8 mouse cellular contexts compared by ENCODE assay signal in the genomic region with DNA sequence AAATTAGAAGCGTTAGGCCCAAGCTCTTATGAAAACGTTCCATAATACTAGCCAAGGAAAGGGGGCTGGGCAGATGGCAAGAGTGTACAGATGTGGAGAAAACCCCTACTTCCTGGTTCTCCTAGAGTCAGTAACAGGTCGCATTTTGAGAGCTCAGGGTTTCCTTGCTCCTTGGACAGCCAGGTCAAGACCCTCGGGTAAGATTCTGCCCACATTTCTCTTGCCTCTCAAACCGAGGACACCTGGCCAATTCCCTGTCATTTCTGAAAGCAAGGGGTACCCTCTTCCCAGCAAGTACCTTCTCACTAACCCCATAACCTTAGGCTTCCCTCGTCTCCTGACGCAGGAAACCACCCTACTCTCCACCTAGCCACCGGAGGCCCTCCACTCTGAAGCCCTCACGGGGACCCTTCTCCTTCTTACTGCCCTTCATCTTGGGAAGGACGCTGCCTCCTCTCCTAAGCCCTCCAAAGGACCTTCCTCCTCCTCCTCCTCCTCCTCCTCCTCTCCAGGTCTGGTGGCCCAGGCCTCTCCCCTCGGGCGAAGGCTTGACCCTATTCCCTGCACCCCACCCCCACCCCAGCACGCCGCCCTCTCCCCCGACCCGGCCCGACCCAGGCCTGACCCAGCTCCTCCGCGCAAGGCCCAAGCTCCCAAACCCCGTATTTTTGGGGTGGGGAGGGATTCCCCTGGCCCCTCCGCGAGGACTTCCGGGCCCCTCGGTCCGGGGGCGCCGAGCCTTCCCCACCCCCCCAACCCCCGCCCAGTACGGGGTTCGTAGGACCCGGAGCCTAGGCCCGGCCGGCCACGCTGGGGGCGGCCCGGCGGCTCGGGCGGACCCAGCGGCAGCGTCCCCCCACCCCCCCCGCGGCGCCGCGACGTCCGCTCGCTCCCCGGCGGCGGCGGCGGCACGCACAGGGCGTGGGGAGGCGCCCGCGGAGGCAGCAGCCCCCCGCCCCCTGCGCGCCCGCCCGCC. TPM values are rescaled to one million over a fixed set of nuclear protein-coding genes. Genes with fewer than 3 reads are reported as not detected.
DNase-seq lines count a peak whose midpoint lies in the region; ATAC-seq lines count a peak whose summit lies in the region.

No protein-coding gene starts in this region.

- H3K36me3 ChIP-seq in neural tube, embryonic 14.5 days (ENCODE audit: control insufficient read depth, insufficient read depth, low read length), result no peaks in the 10 kb centered on the region

- peak; percentile 43 to 46 for DNase-seq in spleen, adult 18-20 months
- DNase-seq in spleen, adult 12 weeks (ENCODE audit: low spot score), result no peak
- peak; percentile 16 to 73 for DNase-seq in cerebellum, postnatal 10 days
- peak; percentile 72 for DNase-seq in gastrocnemius, postnatal 14 days
- DNase-seq in lung, adult 18-20 months, result peak; percentile 26 to 51
- peak; percentile 36 for DNase-seq in urinary bladder, postnatal 25 days (ENCODE audit: low spot score)

- no peaks in the 10 kb centered on the region for H3K9me3 ChIP-seq in neural tube, embryonic 14.5 days (ENCODE audit: control insufficient read depth, low read length)

- peak overlapping the region; percentile 98 for H3K9ac ChIP-seq in neural tube, embryonic 14.5 days (replicated peaks; ENCODE audit: low read depth, low read length)

- H3K4me2 ChIP-seq in neural tube, embryonic 14.5 days (ENCODE audit: low read depth, low read length), result peak overlapping the region; percentile 86

- peak overlapping the region; percentile 81 for H3K4me3 ChIP-seq in neural tube, embryonic 14.5 days (ENCODE audit: low read depth, low read length)

- 5% methylated on average over 27 of the region's 64 CpGs for WGBS in neural tube, embryonic 14.5 days

- H3K4me1 ChIP-seq in neural tube, embryonic 14.5 days (ENCODE audit: control insufficient read depth, insufficient read depth, low read length), result peaks cover 8% of the 10 kb centered on the region

- ATAC-seq in inflammation-experienced regulatory T-cells, adult 6 months, result peak; percentile 56
- ATAC-seq in neural tube, embryonic 14.5 days (ENCODE audit: low read depth), result peak; percentile 62; the same call in 1 of the 2 replicates

- H3K27ac ChIP-seq in neural tube, embryonic 14.5 days (ENCODE audit: low read depth, low read length), result peak overlapping the region; percentile 87

- intact Hi-C loops in gastrocnemius, postnatal 14 days (cut with DNase I; ENCODE audit: low total_unique reads), result no loop called here

- no peaks in the 10 kb centered on the region for H3K27me3 ChIP-seq in neural tube, embryonic 14.5 days (ENCODE audit: control insufficient read depth, insufficient read depth, low read length)

RNA-seq across cellular contexts. Expression of a gene that starts 0.7 kb away (rescaled TPM):
- total RNA-seq in gastrocnemius, postnatal 14 days (2021), result 1 to 10 TPM; 9.4 to 9.9 TPM
- polyA plus RNA-seq in inflammation-experienced regulatory T-cells, adult 6 months (2017; shearing (Covaris generic)), result 10 to 100 TPM; 13.0 to 17.0 (median 13.1) TPM
- polyA plus RNA-seq in neural tube, embryonic 14.5 days (2014; fragmentation: Nextera tagmentation; extraction: Ambion mirVana), result 38.1 and 38.3 TPM in 2 replicates

RNA-seq across cellular contexts. Expression of a gene that starts 13.5 kb away (rescaled TPM):
- 10 to 100 TPM; 22.8 to 26.9 TPM for total RNA-seq in gastrocnemius, postnatal 14 days (2021)
- polyA plus RNA-seq in inflammation-experienced regulatory T-cells, adult 6 months (2017; shearing (Covaris generic)), result 100 to 1,000 TPM in 1 of 3 experiments, 10 to 100 TPM in 2; 78.9 to 105 (median 84.2) TPM
- 39.8 and 40.2 TPM in 2 replicates for polyA plus RNA-seq in neural tube, embryonic 14.5 days (2014; fragmentation: Nextera tagmentation; extraction: Ambion mirVana)

RNA-seq across cellular contexts. Expression of a gene that starts 42.5 kb away (rescaled TPM):
- total RNA-seq in gastrocnemius, postnatal 14 days (2021), result under 1 TPM in 1 of 2 experiments, not detected in 1; 0.94 TPM
- under 1 TPM in 1 of 3 experiments, not detected in 2; 0.46 TPM for polyA plus RNA-seq in inflammation-experienced regulatory T-cells, adult 6 months (2017; shearing (Covaris generic))
- 1.4 and 3.0 TPM in 2 replicates for polyA plus RNA-seq in neural tube, embryonic 14.5 days (2014; fragmentation: Nextera tagmentation; extraction: Ambion mirVana)

RNA-seq across cellular contexts. Expression of a gene that starts 48.6 kb away (rescaled TPM):
- 10 to 100 TPM; 29.5 to 33.7 TPM for total RNA-seq in gastrocnemius, postnatal 14 days (2021)
- 100 to 1,000 TPM in 2 of 3 experiments, 10 to 100 TPM in 1; 77.8 to 124 (median 122) TPM for polyA plus RNA-seq in inflammation-experienced regulatory T-cells, adult 6 months (2017; shearing (Covaris generic))
- 124 and 127 TPM in 2 replicates for polyA plus RNA-seq in neural tube, embryonic 14.5 days (2014; fragmentation: Nextera tagmentation; extraction: Ambion mirVana)
